9 mouse cellular contexts compared by ENCODE assay signal in genomic region chr10:81412586-81413309, GRCm38 (mm10). TPM values are rescaled to one million over a fixed set of nuclear protein-coding genes. Genes with fewer than 3 reads are reported as not detected.
DNase-seq lines count a peak whose midpoint lies in the region; ATAC-seq and TF ChIP-seq lines count a peak whose summit lies in the region.
"Had no signal": no experiment of that assay in that cellular context is flagged by ENCODE, and none has a peak within 500 bp of the region (broad histone marks: within the 10 kb centered on the region; RNA-seq: fewer than 3 reads in every experiment).

No protein-coding gene starts in this region.

- peak overlapping the region; percentile 71 for H3K9ac ChIP-seq in heart, embryonic 13.5 days
- no peak overlapping the region for H3K9ac ChIP-seq in forebrain, embryonic 15.5 days (replicated peaks)
- no peak overlapping the region; the same call in 1 of the 2 replicates for H3K9ac ChIP-seq in liver, embryonic 15.5 days

- WGBS in heart, embryonic 13.5 days, result 69% methylated on average over 16 of the region's 16 CpGs
- WGBS in bone marrow, adult 2 months, result 58% methylated on average over 16 of the region's 16 CpGs
- WGBS in forebrain, embryonic 15.5 days, result 69% methylated on average over 16 of the region's 16 CpGs
- 53% methylated on average over 16 of the region's 16 CpGs for WGBS in liver, embryonic 15.5 days (ENCODE audit: insufficient replicate concordance)

- H3K4me3 ChIP-seq in heart, embryonic 13.5 days, result no peak overlapping the region
- no peak overlapping the region for H3K4me3 ChIP-seq in bone marrow, adult 2 months (replicated peaks; ENCODE audit: control insufficient read depth, low read depth, low read length)
- H3K4me3 ChIP-seq in forebrain, embryonic 15.5 days, result no peak overlapping the region
- no peak overlapping the region for H3K4me3 ChIP-seq in liver, embryonic 15.5 days (replicated peaks)

- no peak for ATAC-seq in heart, embryonic 13.5 days (ENCODE audit: extremely low read depth, insufficient number of reproducible peaks, low FRiP score, low TSS enrichment)
- no peak for ATAC-seq in forebrain, embryonic 15.5 days (replicated peaks)
- no peak for ATAC-seq in liver, embryonic 15.5 days (ENCODE audit: insufficient read depth)

- H3K27me3 ChIP-seq in heart, embryonic 13.5 days (replicated peaks), result no peaks in the 10 kb centered on the region
- 0 out of 2 replicates have a peak, but pooled peaks cover 3% of the 10 kb centered on the region for H3K27me3 ChIP-seq in forebrain, embryonic 15.5 days
- peaks cover 32% of the 10 kb centered on the region for H3K27me3 ChIP-seq in liver, embryonic 15.5 days

- no peak for TF ChIP-seq POLR2A in bone marrow, adult 2 months (IDR thresholded peaks at IDR 0.05; ENCODE audit: borderline replicate concordance, control insufficient read depth, low read depth, low read length)

- H3K36me3 ChIP-seq in heart, embryonic 13.5 days, result peaks cover 34% of the 10 kb centered on the region
- H3K36me3 ChIP-seq in forebrain, embryonic 15.5 days, result 0 out of 2 replicates have a peak, but pooled peaks cover 6% of the 10 kb centered on the region
- no peaks in the 10 kb centered on the region for H3K36me3 ChIP-seq in liver, embryonic 15.5 days (replicated peaks)

- peaks cover 100% of the 10 kb centered on the region for H3K4me1 ChIP-seq in heart, embryonic 13.5 days
- H3K4me1 ChIP-seq in bone marrow, adult 2 months (ENCODE audit: control insufficient read depth, insufficient read depth, low read length), result peaks cover 22% of the 10 kb centered on the region
- peaks cover 69% of the 10 kb centered on the region for H3K4me1 ChIP-seq in forebrain, embryonic 15.5 days
- peaks cover 88% of the 10 kb centered on the region for H3K4me1 ChIP-seq in liver, embryonic 15.5 days (replicated peaks)

- H3K9me3 ChIP-seq in heart, embryonic 13.5 days, result no peaks in the 10 kb centered on the region
- H3K9me3 ChIP-seq in forebrain, embryonic 15.5 days, result no peaks in the 10 kb centered on the region
- no peaks in the 10 kb centered on the region for H3K9me3 ChIP-seq in liver, embryonic 15.5 days (replicated peaks)

- H3K27ac ChIP-seq in heart, embryonic 13.5 days (replicated peaks), result peak overlapping the region; percentile 98
- peak overlapping the region; percentile 72 for H3K27ac ChIP-seq in bone marrow, adult 2 months (ENCODE audit: control insufficient read depth, insufficient read depth, low read depth, low read length, poor library complexity)
- H3K27ac ChIP-seq in forebrain, embryonic 15.5 days (replicated peaks), result peak overlapping the region; percentile 82
- peak overlapping the region; percentile 66 for H3K27ac ChIP-seq in liver, embryonic 15.5 days (replicated peaks)

- intact Hi-C loops in heart, postnatal 36 days (cut with DNase I), result no loop called here

- no peak for TF ChIP-seq CTCF in bone marrow, adult 2 months (IDR thresholded peaks at IDR 0.05; ENCODE audit: control insufficient read depth, insufficient read depth, low read length)

- H3K4me2 ChIP-seq in heart, embryonic 13.5 days, result peak overlapping the region; percentile 37
- no peak overlapping the region for H3K4me2 ChIP-seq in forebrain, embryonic 15.5 days (replicated peaks)
- H3K4me2 ChIP-seq in liver, embryonic 15.5 days, result no peak overlapping the region

- DNase-seq in heart, postnatal 36 days, result no peak
- no peak for DNase-seq in retina, postnatal 1 day
- no peak for DNase-seq in retina, embryonic 14.5 days (ENCODE audit: low spot score)
- no peak for DNase-seq in ovary, postnatal 14 days (ENCODE audit: low spot score)

RNA-seq across cellular contexts. Expression of gene Smim24, which starts 19.9 kb away (rescaled TPM):
- 2.7 and 3.1 TPM in 2 replicates for polyA plus RNA-seq in heart, embryonic 13.5 days (2015; fragmentation: Nextera tagmentation; extraction: Ambion mirVana)
- 1 to 10 TPM; 2.2 to 2.4 TPM for total RNA-seq in heart, postnatal 36 days (2021)
- 7.9 and 18.0 TPM in 2 replicates for polyA plus RNA-seq in bone marrow, adult 2 months (2011; ENCODE audit: insufficient read depth, insufficient read length, low replicate concordance, missing spikeins)
- 1.2 and 1.8 TPM in 2 replicates for polyA plus RNA-seq in forebrain, embryonic 15.5 days (2015; fragmentation: Nextera tagmentation; extraction: Ambion mirVana)
- polyA plus RNA-seq in liver, embryonic 15.5 days (2015; fragmentation: Nextera tagmentation; extraction: Ambion mirVana), result 1.9 and 2.3 TPM in 2 replicates

RNA-seq across cellular contexts. Expression of gene Gm48552, which starts 23.9 kb away (rescaled TPM):
- 0.82 and 1.1 TPM in 2 replicates for polyA plus RNA-seq in heart, embryonic 13.5 days (2015; fragmentation: Nextera tagmentation; extraction: Ambion mirVana)
- under 1 TPM in 1 of 2 experiments, not detected in 1; 0.62 TPM for total RNA-seq in heart, postnatal 36 days (2021)
- not detected in 2 replicates for polyA plus RNA-seq in bone marrow, adult 2 months (2011; ENCODE audit: insufficient read depth, insufficient read length, low replicate concordance, missing spikeins)
- polyA plus RNA-seq in forebrain, embryonic 15.5 days (2015; fragmentation: Nextera tagmentation; extraction: Ambion mirVana), result 2.9 and 3.1 TPM in 2 replicates
- 0.56 TPM in 1 of 2 replicates, not detected in the other for polyA plus RNA-seq in liver, embryonic 15.5 days (2015; fragmentation: Nextera tagmentation; extraction: Ambion mirVana)
- polyA plus RNA-seq: embryonic facial prominence, embryonic 11.5 days had no signal

RNA-seq across cellular contexts. Expression of gene Gm48551, which starts 28.5 kb away (rescaled TPM):
- 2.1 and 2.3 TPM in 2 replicates for polyA plus RNA-seq in heart, embryonic 13.5 days (2015; fragmentation: Nextera tagmentation; extraction: Ambion mirVana)
- total RNA-seq in heart, postnatal 36 days (2021), result 1 to 10 TPM; 1.1 to 2.0 TPM
- 3.4 and 4.3 TPM in 2 replicates for polyA plus RNA-seq in bone marrow, adult 2 months (2011; ENCODE audit: insufficient read depth, insufficient read length, low replicate concordance, missing spikeins)
- 5.4 and 6.6 TPM in 2 replicates for polyA plus RNA-seq in forebrain, embryonic 15.5 days (2015; fragmentation: Nextera tagmentation; extraction: Ambion mirVana)
- polyA plus RNA-seq in liver, embryonic 15.5 days (2015; fragmentation: Nextera tagmentation; extraction: Ambion mirVana), result 0.75 and 0.88 TPM in 2 replicates

RNA-seq across cellular contexts. Expression of gene Dohh, which starts 28.5 kb away (rescaled TPM):
- polyA plus RNA-seq in heart, embryonic 13.5 days (2015; fragmentation: Nextera tagmentation; extraction: Ambion mirVana), result 69.7 and 73.6 TPM in 2 replicates
- 10 to 100 TPM; 50.3 to 52.2 TPM for total RNA-seq in heart, postnatal 36 days (2021)
- polyA plus RNA-seq in bone marrow, adult 2 months (2011; ENCODE audit: insufficient read depth, insufficient read length, low replicate concordance, missing spikeins), result 14.6 and 23.0 TPM in 2 replicates
- polyA plus RNA-seq in forebrain, embryonic 15.5 days (2015; fragmentation: Nextera tagmentation; extraction: Ambion mirVana), result 88.2 and 89.0 TPM in 2 replicates
- 50.9 and 56.2 TPM in 2 replicates for polyA plus RNA-seq in liver, embryonic 15.5 days (2015; fragmentation: Nextera tagmentation; extraction: Ambion mirVana)

RNA-seq across cellular contexts. Expression of gene Fzr1, which starts 34.4 kb away (rescaled TPM):
- polyA plus RNA-seq in heart, embryonic 13.5 days (2015; fragmentation: Nextera tagmentation; extraction: Ambion mirVana), result 72.2 and 78.1 TPM in 2 replicates
- total RNA-seq in heart, postnatal 36 days (2021), result 10 to 100 TPM; 27.8 to 29.4 TPM
- polyA plus RNA-seq in bone marrow, adult 2 months (2011; ENCODE audit: insufficient read depth, insufficient read length, low replicate concordance, missing spikeins), result 126 and 131 TPM in 2 replicates
- 133 and 135 TPM in 2 replicates for polyA plus RNA-seq in forebrain, embryonic 15.5 days (2015; fragmentation: Nextera tagmentation; extraction: Ambion mirVana)
- 127 and 147 TPM in 2 replicates for polyA plus RNA-seq in liver, embryonic 15.5 days (2015; fragmentation: Nextera tagmentation; extraction: Ambion mirVana)
